Mouse (Mus musculus): ENCODE data around the gene Cfdp1.

- no peak for TF ChIP-seq POLR2A (IDR thresholded peaks at IDR 0.05; ENCODE audit: borderline replicate concordance, insufficient read depth, low read length)
- TF ChIP-seq CTCF (IDR thresholded peaks at IDR 0.05; ENCODE audit: borderline replicate concordance, insufficient read depth, low read depth, low read length) = no peak
Measured at GRCm38 (mm10) chr8:111742261-111743037, 111.6 kb downstream of the Cfdp1 start.
